Mouse (Mus musculus): ENCODE data around the gene Klf12. TPM values are rescaled to one million over a fixed set of nuclear protein-coding genes. Genes with fewer than 3 reads are reported as not detected.

Klf12 gene
- total RNA-seq, 2 experiments from 2014 or later = not detected

- no peak for ATAC-seq (replicated peaks; ENCODE audit: low FRiP score, poor library complexity, severe bottlenecking)
These were observed 214.9 kb downstream of the Klf12 start for GRCm38 (mm10) chr14:100069543-100070090.

- ATAC-seq (replicated peaks; ENCODE audit: low FRiP score, poor library complexity, severe bottlenecking) = no peak
These were observed 215.8 kb downstream of the Klf12 start for GRCm38 (mm10) chr14:100068715-100069114.

GRCm38 (mm10) chr14:100062516-100062915, 222.0 kb downstream of the Klf12 start:
- ATAC-seq (replicated peaks; ENCODE audit: low FRiP score, poor library complexity, severe bottlenecking) = no peak

- ATAC-seq (replicated peaks; ENCODE audit: low FRiP score, poor library complexity, severe bottlenecking) = no peak
These were observed 230.3 kb downstream of the Klf12 start for GRCm38 (mm10) chr14:100054150-100054549.

- ATAC-seq (replicated peaks; ENCODE audit: low FRiP score, poor library complexity, severe bottlenecking) = no peak
These were observed 231.0 kb downstream of the Klf12 start for GRCm38 (mm10) chr14:100053456-100053855.

- no peak for ATAC-seq (replicated peaks; ENCODE audit: low FRiP score, poor library complexity, severe bottlenecking)
These were observed 231.6 kb downstream of the Klf12 start for GRCm38 (mm10) chr14:100052876-100053275.

GRCm38 (mm10) chr14:100045431-100045830, 239.0 kb downstream of the Klf12 start:
- no peak for ATAC-seq (replicated peaks; ENCODE audit: low FRiP score, poor library complexity, severe bottlenecking)

GRCm38 (mm10) chr14:100041823-100042222, 242.7 kb downstream of the Klf12 start:
- no peak for ATAC-seq (replicated peaks; ENCODE audit: low FRiP score, poor library complexity, severe bottlenecking)

GRCm38 (mm10) chr14:100026671-100027070, 257.8 kb downstream of the Klf12 start:
- no peak for ATAC-seq (replicated peaks; ENCODE audit: low FRiP score, poor library complexity, severe bottlenecking)

- no peak for ATAC-seq (replicated peaks; ENCODE audit: low FRiP score, poor library complexity, severe bottlenecking)
These were observed 267.3 kb downstream of the Klf12 start for GRCm38 (mm10) chr14:100017219-100017618.

- ATAC-seq (replicated peaks; ENCODE audit: low FRiP score, poor library complexity, severe bottlenecking) = no peak
These were observed 274.0 kb downstream of the Klf12 start for GRCm38 (mm10) chr14:100010525-100010924.

- no peak for ATAC-seq (replicated peaks; ENCODE audit: low FRiP score, poor library complexity, severe bottlenecking)
These were observed 274.6 kb downstream of the Klf12 start for GRCm38 (mm10) chr14:100009790-100010382.

- no peak for ATAC-seq (replicated peaks; ENCODE audit: low FRiP score, poor library complexity, severe bottlenecking)
These were observed 301.0 kb downstream of the Klf12 start for GRCm38 (mm10) chr14:99983510-99983909.

GRCm38 (mm10) chr14:99981209-99981608, 303.3 kb downstream of the Klf12 start:
- no peak for ATAC-seq (replicated peaks; ENCODE audit: low FRiP score, poor library complexity, severe bottlenecking)

- no peak for ATAC-seq (replicated peaks; ENCODE audit: low FRiP score, poor library complexity, severe bottlenecking)
These were observed 316.6 kb downstream of the Klf12 start for GRCm38 (mm10) chr14:99967920-99968319.

GRCm38 (mm10) chr14:99960500-99961229, 323.8 kb downstream of the Klf12 start:
- ATAC-seq (replicated peaks; ENCODE audit: low FRiP score, poor library complexity, severe bottlenecking) = no peak

- ATAC-seq (replicated peaks; ENCODE audit: low FRiP score, poor library complexity, severe bottlenecking) = no peak
These were observed 329.3 kb downstream of the Klf12 start for GRCm38 (mm10) chr14:99955133-99955532.

GRCm38 (mm10) chr14:99944221-99945108, 340.0 kb downstream of the Klf12 start:
- ATAC-seq (replicated peaks; ENCODE audit: low FRiP score, poor library complexity, severe bottlenecking) = no peak

GRCm38 (mm10) chr14:99943156-99943555, 341.3 kb downstream of the Klf12 start:
- no peak for ATAC-seq (replicated peaks; ENCODE audit: low FRiP score, poor library complexity, severe bottlenecking)

- ATAC-seq (replicated peaks; ENCODE audit: low FRiP score, poor library complexity, severe bottlenecking) = no peak
These were observed 351.0 kb downstream of the Klf12 start for GRCm38 (mm10) chr14:99933456-99933855.

Data from erythroblast, adult 5-6 weeks (primary cell).